12 mouse cellular contexts compared by ENCODE assay signal in genomic region chr5:114783405-114784163, GRCm38 (mm10). TPM values are rescaled to one million over a fixed set of nuclear protein-coding genes. Genes with fewer than 3 reads are reported as not detected.
DNase-seq lines count a peak whose midpoint lies in the region; ATAC-seq and TF ChIP-seq lines count a peak whose summit lies in the region.
"Had no signal": no experiment of that assay in that cellular context is flagged by ENCODE, and none has a peak within 500 bp of the region (broad histone marks: within the 10 kb centered on the region; RNA-seq: fewer than 3 reads in every experiment).

No protein-coding gene starts in this region.

- ATAC-seq in heart, postnatal 0 days (ENCODE audit: insufficient read depth, low read depth) = 0 out of 2 replicates have a peak, but pooled peaks have one; percentile 36
- peak; percentile 56 for ATAC-seq in CD4-positive, CD25-positive, alpha-beta regulatory T cell, adult 4 months
- peak; percentile 40 for ATAC-seq in erythroblast, adult 5-6 weeks (replicated peaks; ENCODE audit: low FRiP score, poor library complexity, severe bottlenecking)
- ATAC-seq in megakaryocyte progenitor cell, adult 5-6 weeks (replicated peaks; ENCODE audit: poor library complexity) = peak; percentile 5
- ATAC-seq in cerebellum, adult (ENCODE audit: insufficient number of reproducible peaks, low FRiP score, low TSS enrichment) = no peak
- ATAC-seq: forebrain, postnatal 0 days had no signal

- H3K4me2 ChIP-seq in heart, postnatal 0 days (ENCODE audit: low read depth, low read length) = no peak overlapping the region
- H3K4me2 ChIP-seq: limb, embryonic 15.5 days had no signal

- TF ChIP-seq CTCF in heart, postnatal 0 days (IDR thresholded peaks at IDR 0.05; ENCODE audit: low read depth) = no peak

- peaks cover 24% of the 10 kb centered on the region for H3K36me3 ChIP-seq in heart, postnatal 0 days (replicated peaks; ENCODE audit: control insufficient read depth, insufficient read depth, low read length)

- peaks cover 23% of the 10 kb centered on the region for H3K4me1 ChIP-seq in heart, postnatal 0 days (ENCODE audit: control insufficient read depth, insufficient read depth)

- WGBS in heart, postnatal 0 days = 69% methylated on average over 12 of the region's 12 CpGs

- no peaks in the 10 kb centered on the region for H3K9me3 ChIP-seq in heart, postnatal 0 days (replicated peaks; ENCODE audit: control insufficient read depth, low read length)
- H3K9me3 ChIP-seq: limb, embryonic 15.5 days had no signal

- intact Hi-C loops in heart, postnatal 25 days (cut with DNase I) = loop anchor here (2.0 kb wide), 1 partner anchor 17 kb away; no protein-coding TSS in a partner anchor

- no peak overlapping the region for H3K9ac ChIP-seq in heart, postnatal 0 days (replicated peaks; ENCODE audit: low read depth, low read length)
- H3K9ac ChIP-seq: forebrain, postnatal 0 days; limb, embryonic 15.5 days had no signal

- no peak overlapping the region for H3K27ac ChIP-seq in heart, postnatal 0 days (ENCODE audit: low read depth)
- H3K27ac ChIP-seq: limb, embryonic 15.5 days; stomach, postnatal 0 days had no signal

- no peak overlapping the region for H3K4me3 ChIP-seq in heart, postnatal 0 days (ENCODE audit: low read depth, low read length)
- H3K4me3 ChIP-seq: limb, embryonic 15.5 days had no signal

- no peaks in the 10 kb centered on the region for H3K27me3 ChIP-seq in heart, postnatal 0 days (ENCODE audit: control insufficient read depth, insufficient read depth, low read length)
- H3K27me3 ChIP-seq: limb, embryonic 15.5 days had no signal

- DNase-seq in heart, postnatal 0 days (ENCODE audit: low spot score) = no peak
- DNase-seq in heart, postnatal 25 days (ENCODE audit: low spot score) = no peak
- DNase-seq in cerebellum, postnatal 14 days = no peak
- no peak for DNase-seq in cerebellum, postnatal 4 days (ENCODE audit: low spot score in 2 of 2)
- DNase-seq: forebrain, postnatal 0 days; kidney, postnatal 14 days had no signal

- TF ChIP-seq EP300 in heart, postnatal 0 days (IDR thresholded peaks at IDR 0.05; ENCODE audit: low read depth) = no peak

RNA-seq across cellular contexts. Expression of gene Git2, which starts 8.3 kb away (rescaled TPM):
- total RNA-seq in heart, postnatal 0 days (2014; rRNA removed; ENCODE audit: low replicate concordance) = 37.7 and 53.3 TPM in 2 replicates
- polyA plus RNA-seq in heart, postnatal 0 days (2015; fragmentation: Nextera tagmentation; extraction: Ambion mirVana) = 21.1 and 21.5 TPM in 2 replicates
- total RNA-seq in heart, postnatal 25 days (2021) = 10 to 100 TPM; 29.1 to 37.9 TPM
- polyA plus RNA-seq in CD4-positive, CD25-positive, alpha-beta regulatory T cell, adult 4 months (2017; shearing (Covaris generic)) = 100 to 1,000 TPM; 147 to 207 TPM
- 21.3 and 70.1 TPM in 2 replicates for total RNA-seq in erythroblast, adult 5-6 weeks (2015; ENCODE audit: low replicate concordance)
- total RNA-seq in erythroblast, adult 5-6 weeks (2017; ENCODE audit: low replicate concordance) = 20.7 and 57.7 TPM in 2 replicates
- total RNA-seq in megakaryocyte progenitor cell, adult 5-6 weeks (2015) = 84.7 and 88.9 TPM in 2 replicates
- total RNA-seq in megakaryocyte progenitor cell, adult 5-6 weeks (2017) = 73.6 and 81.1 TPM in 2 replicates

RNA-seq across cellular contexts. Expression of gene Ankrd13a, which starts 9.1 kb away (rescaled TPM):
- total RNA-seq in heart, postnatal 0 days (2014; rRNA removed; ENCODE audit: low replicate concordance) = 42.8 and 43.8 TPM in 2 replicates
- polyA plus RNA-seq in heart, postnatal 0 days (2015; fragmentation: Nextera tagmentation; extraction: Ambion mirVana) = 19.7 and 23.8 TPM in 2 replicates
- 10 to 100 TPM; 31.3 to 35.2 TPM for total RNA-seq in heart, postnatal 25 days (2021)
- 10 to 100 TPM; 13.9 to 23.3 TPM for polyA plus RNA-seq in CD4-positive, CD25-positive, alpha-beta regulatory T cell, adult 4 months (2017; shearing (Covaris generic))
- total RNA-seq in erythroblast, adult 5-6 weeks (2015; ENCODE audit: low replicate concordance) = 81.3 and 90.3 TPM in 2 replicates
- total RNA-seq in erythroblast, adult 5-6 weeks (2017; ENCODE audit: low replicate concordance) = 83.4 and 98.1 TPM in 2 replicates
- 264 and 290 TPM in 2 replicates for total RNA-seq in megakaryocyte progenitor cell, adult 5-6 weeks (2015)
- total RNA-seq in megakaryocyte progenitor cell, adult 5-6 weeks (2017) = 298 and 323 TPM in 2 replicates

RNA-seq across cellular contexts. Expression of gene 1500011B03Rik, which starts 39.7 kb away (rescaled TPM):
- 31.3 and 49.2 TPM in 2 replicates for total RNA-seq in heart, postnatal 0 days (2014; rRNA removed; ENCODE audit: low replicate concordance)
- polyA plus RNA-seq in heart, postnatal 0 days (2015; fragmentation: Nextera tagmentation; extraction: Ambion mirVana) = 35.3 and 37.2 TPM in 2 replicates
- total RNA-seq in heart, postnatal 25 days (2021) = 1 to 10 TPM; 5.1 to 5.7 TPM
- 10 to 100 TPM; 51.9 to 57.3 TPM for polyA plus RNA-seq in CD4-positive, CD25-positive, alpha-beta regulatory T cell, adult 4 months (2017; shearing (Covaris generic))
- 16.7 and 24.8 TPM in 2 replicates for total RNA-seq in erythroblast, adult 5-6 weeks (2015; ENCODE audit: low replicate concordance)
- 2.4 and 10.7 TPM in 2 replicates for total RNA-seq in erythroblast, adult 5-6 weeks (2017; ENCODE audit: low replicate concordance)
- 61.6 and 65.6 TPM in 2 replicates for total RNA-seq in megakaryocyte progenitor cell, adult 5-6 weeks (2015)
- 35.0 and 36.2 TPM in 2 replicates for total RNA-seq in megakaryocyte progenitor cell, adult 5-6 weeks (2017)
